Mouse (Mus musculus) thymus, adult 2 months (tissue): ENCODE results near the gene Sem1. TPM values are rescaled to one million over a fixed set of nuclear protein-coding genes. Genes with fewer than 3 reads are reported as not detected.

ENCODE experiments used
- DNase-seq: peaks from one replicate; pipeline ENCODE4 v3.0.0; 2021
- H3K27ac ChIP-seq: fragments of 200-500 bp; 2 replicates; pipeline ENCODE4 v1.5.1; 2012; ENCODE audit warnings: low read length, control low read depth; ENCODE audit not compliant: control insufficient read depth, insufficient read depth
- H3K27me3 ChIP-seq: fragments of 200-500 bp; 2 replicates; pipeline ENCODE4 v1.6.1; 2012; ENCODE audit warnings: mild to moderate bottlenecking, low read length, moderate library complexity, mixed read lengths; ENCODE audit not compliant: control insufficient read depth, insufficient read depth
- H3K36me3 ChIP-seq: fragments of 200-500 bp; 2 replicates; pipeline ENCODE4 v1.6.1; 2012; ENCODE audit warnings: mild to moderate bottlenecking, low read length, moderate library complexity; ENCODE audit not compliant: control insufficient read depth, insufficient read depth
- H3K4me1 ChIP-seq: fragments of 200-500 bp; replicated peaks from 2 replicates; pipeline ENCODE4 v1.6.1; 2012; ENCODE audit warnings: low read length; ENCODE audit not compliant: control insufficient read depth, insufficient read depth
- H3K4me3 ChIP-seq: fragments of 200-500 bp; 2 replicates; pipeline ENCODE4 v1.5.1; 2012; ENCODE audit warnings: mild to moderate bottlenecking, low read length, control low read depth, moderate library complexity; ENCODE audit not compliant: control insufficient read depth, insufficient read depth
- CTCF ChIP-seq: fragments of 200-500 bp; IDR thresholded peaks from 2 replicates; pipeline ENCODE4 v1.5.1; 2012; ENCODE audit warnings: mild to moderate bottlenecking, control low read depth, low read length, moderate library complexity, borderline replicate concordance; ENCODE audit not compliant: control insufficient read depth, poor library complexity, insufficient read depth; ENCODE audit errors: extremely low read depth
- POLR2A ChIP-seq: fragments of 200-500 bp; IDR thresholded peaks from 2 replicates; pipeline ENCODE4 v1.6.1; 2012; ENCODE audit warnings: mild to moderate bottlenecking, low read length, control low read depth, moderate library complexity; ENCODE audit not compliant: control insufficient read depth, poor library complexity, insufficient read depth; ENCODE audit errors: extremely low read depth
- WGBS: fragments of 180-500 bp; shearing (Covaris S2); methylation state at CpG from one replicate; pipeline ENCODE4 v1.1.7; 2018; 5-methylcytosine and 5-hydroxymethylcytosine counted together
- polyA plus RNA-seq: library from polyadenylated mRNA; depleted of rRNA; stranded (reverse); fragments of >200 nt; gene quantifications from 2 replicates; pipeline ENCODE4 v1.2.3, GENCODE M21; 2012; rRNA removed

Sem1 gene
- polyA plus RNA-seq: 21.7 and 26.5 TPM in 2 replicates

DNA sequence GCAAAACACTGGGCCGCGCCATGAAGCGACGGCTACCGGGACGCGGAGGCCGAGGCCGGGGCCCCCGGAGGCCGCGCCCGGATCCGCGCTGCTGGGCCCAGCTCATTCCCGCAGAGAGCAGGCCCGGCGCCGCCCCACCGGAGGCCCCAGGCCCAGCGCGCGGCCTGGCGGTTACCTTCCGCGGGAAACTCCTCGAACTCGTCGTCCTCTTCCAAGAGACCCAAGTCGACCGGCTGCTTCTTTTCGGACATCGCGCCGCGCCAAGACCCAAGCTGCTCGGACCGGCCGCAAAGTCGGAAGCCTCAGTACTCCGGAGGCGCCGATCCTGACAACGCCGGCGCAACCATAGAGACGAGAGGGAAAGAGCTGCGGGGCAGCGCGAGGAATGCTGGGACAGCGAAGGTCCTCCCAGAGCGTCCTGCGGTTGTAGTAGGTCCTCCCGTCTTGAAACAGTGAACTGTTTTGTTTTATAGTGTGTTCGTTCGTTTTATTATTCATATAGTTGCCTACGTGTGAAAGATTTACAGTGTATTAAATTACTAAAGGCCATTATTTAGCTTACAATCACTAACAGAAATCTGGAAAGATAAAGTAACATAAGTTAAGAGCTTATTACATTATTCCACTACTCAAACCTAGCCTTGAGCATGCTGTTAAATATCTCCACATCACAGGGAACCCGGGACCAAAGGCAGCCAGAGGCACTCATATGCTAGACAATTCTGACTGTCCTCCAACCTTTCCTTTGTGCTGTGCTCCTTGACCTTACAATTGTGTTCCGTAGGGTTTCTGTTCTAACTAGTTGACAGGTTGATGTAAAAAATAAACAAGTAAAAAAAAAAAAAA lies at the start of gene Sem1:
TSS of gene Sem1 (minus strand) at position 360 of the 846 bp plus-strand sequence.
- 1% methylated on average over 59 of the region's 59 CpGs for WGBS
- Histone ChIP-seq H3K4me1 (no peaks in the 10 kb centered on the region), H3K27me3 (no peaks in the 10 kb centered on the region), H3K27ac (peak within 1 kb of the TSS; percentile 66), H3K36me3 (no peaks in the 10 kb centered on the region), H3K4me3 (peak within 1 kb of the TSS; percentile 100)
- TF ChIP-seq CTCF (peak; percentile 57; the same call in 1 of the 2 replicates), POLR2A (peak; percentile 64)
- peak; percentile 90 for DNase-seq

DNA sequence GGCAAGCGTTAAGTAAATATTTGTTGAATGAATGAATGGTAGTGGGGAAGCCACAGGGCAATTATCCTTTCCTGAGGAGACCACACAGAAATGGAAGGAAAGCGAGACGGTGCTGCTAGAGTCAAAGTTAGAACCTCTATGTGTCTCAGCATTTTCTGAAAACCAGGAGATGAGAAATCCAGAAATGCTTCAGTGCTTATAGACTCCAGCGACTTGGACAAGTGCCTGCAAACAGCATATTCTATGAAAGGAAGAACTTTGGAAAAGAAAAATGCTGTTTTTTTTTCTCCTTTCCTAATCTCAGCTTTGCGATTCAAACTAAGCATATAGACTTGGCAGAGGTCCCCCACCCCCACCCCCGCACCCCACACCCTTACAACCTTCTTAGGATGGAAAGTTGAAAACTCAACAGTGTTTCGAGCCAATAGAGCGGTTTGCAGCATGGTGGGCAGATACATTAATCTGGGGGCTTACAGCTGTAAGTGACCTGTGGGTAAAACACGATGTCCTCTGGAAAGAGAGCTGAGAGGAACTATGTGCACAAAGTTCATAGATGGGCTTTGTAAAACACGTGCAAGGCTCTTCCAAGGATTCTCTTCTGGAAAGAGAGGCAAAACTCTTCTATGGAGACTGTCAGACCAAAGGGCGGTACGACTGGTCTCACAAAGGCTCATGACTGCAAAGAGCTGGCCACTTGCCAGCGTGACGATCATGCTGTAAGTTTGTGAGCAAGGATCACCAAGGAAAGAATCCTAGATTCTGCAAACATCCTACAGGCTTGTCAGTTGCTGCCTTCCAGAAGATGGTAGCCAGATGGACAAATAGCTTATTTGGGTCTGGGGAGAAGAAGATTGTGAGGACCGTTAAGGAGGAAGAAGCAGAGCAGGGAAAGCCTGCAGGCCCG lies 44.6 kb upstream of the Sem1 start:
- H3K27me3 ChIP-seq: no peaks in the 10 kb centered on the region
- no peaks in the 10 kb centered on the region for H3K36me3 ChIP-seq
- no peak overlapping the region for H3K27ac ChIP-seq
- 73% methylated on average over 16 of the region's 16 CpGs for WGBS
- DNase-seq: no peak
- no peaks in the 10 kb centered on the region for H3K4me1 ChIP-seq
- TF ChIP-seq POLR2A (no peak), CTCF (no peak)
- H3K4me3 ChIP-seq: no peak overlapping the region

- no peak overlapping the region for H3K4me3 ChIP-seq
- H3K4me1 ChIP-seq: no peaks in the 10 kb centered on the region
- TF ChIP-seq CTCF: no peak
- TF ChIP-seq POLR2A: no peak
- H3K36me3 ChIP-seq: no peaks in the 10 kb centered on the region
- 76% methylated on average over 8 of the region's 8 CpGs for WGBS
- DNase-seq: no peak
- no peak overlapping the region for H3K27ac ChIP-seq
- no peaks in the 10 kb centered on the region for H3K27me3 ChIP-seq
These were observed 25.4 kb upstream of the Sem1 start for GRCm38 (mm10) chr6:6603561-6604544.

- DNase-seq: no peak
- H3K36me3 ChIP-seq: no peaks in the 10 kb centered on the region
- TF ChIP-seq CTCF (no peak), POLR2A (no peak)
- no peaks in the 10 kb centered on the region for H3K27me3 ChIP-seq
- H3K4me3 ChIP-seq: no peak overlapping the region
- no peak overlapping the region for H3K27ac ChIP-seq
- WGBS: 86% methylated on average over 2 of the region's 2 CpGs
- H3K4me1 ChIP-seq: no peaks in the 10 kb centered on the region
These were observed 7.8 kb upstream of the Sem1 start for GRCm38 (mm10) chr6:6586313-6586712.

DNA sequence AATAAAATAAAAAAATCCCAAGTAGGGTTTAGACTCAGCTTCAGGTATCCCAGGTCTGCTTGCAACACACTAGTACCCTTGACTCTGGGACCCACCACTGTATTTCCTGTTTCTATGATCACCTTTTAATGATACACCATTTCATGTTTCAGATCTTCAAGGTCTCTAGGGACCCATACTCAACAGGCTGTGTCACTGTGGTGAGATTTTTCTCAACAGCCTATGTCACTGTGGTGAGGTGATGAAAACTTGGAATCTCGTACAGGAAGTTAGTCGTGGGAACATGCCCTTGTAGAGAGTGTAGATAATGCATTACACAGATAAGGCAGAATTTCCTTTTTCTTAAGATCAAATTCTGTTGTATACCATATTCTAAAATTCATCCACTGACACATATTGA lies 3.4 kb upstream of the Sem1 start:
- H3K4me1 ChIP-seq: no peaks in the 10 kb centered on the region
- H3K27me3 ChIP-seq: no peaks in the 10 kb centered on the region
- H3K27ac ChIP-seq: no peak overlapping the region
- no peak for DNase-seq
- WGBS: 61% methylated on average over 2 of the region's 2 CpGs
- TF ChIP-seq CTCF (no peak), POLR2A (no peak)
- H3K4me3 ChIP-seq: no peak overlapping the region
- H3K36me3 ChIP-seq: no peaks in the 10 kb centered on the region

GRCm38 (mm10) chr6:6577741-6578284 lies 650 bp downstream of the Sem1 start:
- H3K36me3 ChIP-seq: no peaks in the 10 kb centered on the region

More at GRCm38 (mm10) chr6:6577741-6578284, 650 bp downstream of the Sem1 start:
- TF ChIP-seq POLR2A (no peak), CTCF (no peak)
- no peaks in the 10 kb centered on the region for H3K4me1 ChIP-seq
- no peaks in the 10 kb centered on the region for H3K27me3 ChIP-seq
- peak overlapping the region; percentile 66 for H3K27ac ChIP-seq
- WGBS: under 1% methylated on average over 17 of the region's 17 CpGs
- H3K4me3 ChIP-seq: peak overlapping the region; percentile 100
- DNase-seq: no peak
